Mouse (Mus musculus) adrenal gland, postnatal 25 days (tissue): ENCODE data around the gene Usp7. TPM values are rescaled to one million over a fixed set of nuclear protein-coding genes. Genes with fewer than 3 reads are reported as not detected.
"Not testable (repeated sequence)": the region's sequence is repeated elsewhere in the genome, so short reads cannot be mapped to it uniquely, and the experiment has no call there.

ENCODE experiments used
- DNase-seq: peaks from one replicate; pipeline ENCODE4 v3.0.0; 2021; ENCODE audit warnings: mixed read lengths
- total RNA-seq: library from RNA; stranded (reverse); gene quantifications from 2 replicates; pipeline ENCODE4 v1.2.3, GENCODE M21; 2021

Usp7 gene
- total RNA-seq, 1 experiment from 2014 or later = 112 TPM

DNA sequence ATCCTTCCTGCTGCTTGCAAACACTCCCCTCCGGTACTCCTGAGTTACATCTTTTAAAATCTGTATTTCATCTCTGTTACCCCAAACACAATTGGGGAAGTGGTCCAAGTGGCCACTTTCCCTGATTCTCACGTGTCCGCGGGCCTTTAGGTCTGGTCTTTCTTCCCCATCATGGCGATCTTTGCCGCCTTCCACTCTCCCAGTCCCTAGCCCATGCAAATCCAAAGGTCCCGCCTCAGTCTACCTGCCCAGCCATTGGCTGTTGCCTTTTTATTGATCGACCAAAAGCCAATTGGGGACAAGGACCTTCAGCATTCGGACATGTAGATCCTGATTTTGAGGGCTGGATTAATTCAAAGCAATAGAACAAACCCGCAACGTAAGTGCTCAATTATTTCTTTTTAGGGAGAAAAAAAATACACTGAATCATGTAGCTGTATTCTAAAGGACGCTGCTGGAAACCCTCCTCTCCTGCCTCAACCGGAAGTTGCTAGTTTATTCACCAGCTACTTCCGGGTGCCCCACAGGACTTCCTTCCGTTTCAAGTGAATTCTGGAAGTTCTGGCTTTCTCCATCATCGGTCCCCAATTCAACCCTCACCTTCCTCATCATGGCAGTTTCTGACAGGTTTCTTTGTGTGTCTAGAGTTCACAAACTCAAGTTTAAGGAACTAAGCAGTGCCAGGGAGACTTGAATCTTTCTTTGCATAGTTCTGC, 8.8 kb downstream of the Usp7 start:
- DNase-seq = no peak

DNA sequence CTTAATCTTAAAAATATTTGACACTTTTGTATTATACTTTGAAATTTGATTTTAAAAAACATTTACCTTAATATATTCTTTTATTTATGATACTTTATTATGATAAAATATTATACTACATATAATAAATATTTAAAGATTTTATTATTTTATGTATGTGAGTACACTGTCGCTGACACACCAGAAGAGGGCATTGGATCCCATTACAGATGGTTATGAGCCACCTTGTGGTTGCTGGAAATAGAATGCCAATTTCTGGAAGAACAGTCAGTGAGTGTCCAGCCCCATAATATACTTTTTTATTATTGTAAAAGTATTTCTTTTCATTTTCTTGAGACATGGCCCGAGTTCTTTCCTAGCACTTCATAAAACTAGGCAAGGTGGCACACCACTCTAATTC, 10.4 kb downstream of the Usp7 start:
- DNase-seq = no peak

DNA sequence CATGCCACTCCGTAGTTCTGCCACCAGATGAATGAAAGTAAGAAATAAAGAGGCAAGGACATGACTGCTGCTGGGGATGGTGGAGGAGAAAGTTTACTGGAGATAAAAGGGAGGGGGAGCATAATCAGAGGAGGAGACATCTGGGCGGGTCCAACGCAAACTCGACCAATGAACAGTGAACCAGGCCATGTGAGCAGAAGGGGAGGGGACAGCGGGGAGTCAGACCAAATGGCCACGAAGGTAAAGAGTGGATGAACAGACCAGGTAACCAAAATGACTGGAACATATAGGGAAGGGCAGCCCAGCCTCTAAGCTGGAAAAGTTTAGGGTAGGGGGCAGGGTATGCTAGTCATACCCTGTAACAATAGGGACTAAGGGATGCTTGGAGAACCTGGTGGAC, 10.9 kb downstream of the Usp7 start:
- DNase-seq = no peak

DNA sequence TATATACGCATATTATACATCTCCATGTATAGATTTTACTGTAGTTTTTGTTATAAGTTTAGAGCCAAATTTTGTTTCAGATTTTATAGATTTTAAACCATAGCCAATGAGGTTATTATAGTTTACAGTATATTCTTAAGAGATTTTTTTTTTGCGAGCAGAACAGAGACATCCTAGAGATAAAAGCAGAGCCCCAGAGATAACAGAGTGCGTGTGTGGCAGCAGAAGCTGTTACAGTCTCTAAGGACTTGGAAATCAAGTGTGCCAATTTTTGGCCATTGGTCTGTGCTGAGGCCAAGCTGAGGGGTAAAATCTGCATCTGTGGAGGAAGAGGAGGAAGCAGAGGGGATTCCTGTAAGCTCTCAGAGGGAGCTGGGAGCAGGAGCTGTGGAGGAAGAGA, 11.9 kb downstream of the Usp7 start:
- no peak for DNase-seq

DNA sequence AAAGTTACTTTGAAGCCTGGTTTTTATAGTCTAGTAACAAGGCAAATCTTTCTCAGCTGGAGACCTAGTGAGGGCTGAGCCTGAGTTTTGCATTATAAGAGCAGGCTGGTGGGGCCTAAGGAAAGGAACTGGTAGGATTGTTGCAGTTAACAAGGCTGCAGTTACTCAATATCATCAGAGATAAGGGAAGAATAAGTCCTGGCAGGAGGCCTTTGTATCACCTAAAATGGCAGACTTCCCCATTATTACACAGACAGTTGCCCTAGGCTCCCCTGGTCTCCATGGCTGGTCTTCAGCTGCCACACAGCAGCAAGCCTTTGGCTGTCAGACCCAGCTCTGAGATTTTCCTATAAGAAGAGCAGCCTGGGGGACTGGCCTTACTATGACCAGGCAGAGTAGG, 13.4 kb downstream of the Usp7 start:
- no peak for DNase-seq

DNA sequence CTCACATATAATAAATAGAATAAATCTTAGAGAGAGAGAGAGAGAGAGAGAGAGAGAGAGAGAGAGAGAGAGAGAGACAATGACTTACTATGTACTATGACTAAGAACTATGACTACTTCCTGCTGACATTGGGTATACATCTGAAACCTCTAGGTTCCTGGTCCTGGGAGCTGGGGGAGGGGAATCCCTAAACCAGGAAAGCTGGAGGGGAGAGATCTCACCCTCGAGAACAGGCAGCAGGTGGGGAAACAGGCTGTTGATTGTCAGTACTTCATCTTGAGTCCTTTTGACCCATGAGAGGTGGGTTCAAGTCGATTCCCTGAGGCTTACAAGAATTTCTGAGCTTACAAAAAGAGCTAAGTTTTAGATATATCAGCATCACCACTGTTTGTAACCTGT, 14.9 kb downstream of the Usp7 start:
- DNase-seq = no peak

DNA sequence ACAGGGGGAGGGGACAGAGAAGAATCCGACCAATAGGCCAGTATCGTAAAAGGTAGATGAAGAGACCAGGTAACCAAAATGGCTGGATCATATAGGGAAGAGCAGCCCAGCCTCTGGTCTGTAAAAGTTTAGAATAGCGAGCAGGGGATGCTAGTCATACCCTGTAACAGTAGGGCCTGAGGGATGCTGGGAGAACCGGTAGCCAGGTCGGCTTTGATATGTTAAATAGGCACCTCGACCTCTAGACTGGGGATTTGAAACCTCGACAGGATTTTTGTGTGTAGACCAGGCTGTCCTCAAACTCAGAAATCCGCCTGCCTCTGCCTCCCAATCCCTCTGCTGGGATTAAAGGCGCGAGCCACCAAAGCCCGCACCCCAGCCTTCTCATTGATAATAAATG, 15.5 kb downstream of the Usp7 start:
- DNase-seq = no peak

DNA sequence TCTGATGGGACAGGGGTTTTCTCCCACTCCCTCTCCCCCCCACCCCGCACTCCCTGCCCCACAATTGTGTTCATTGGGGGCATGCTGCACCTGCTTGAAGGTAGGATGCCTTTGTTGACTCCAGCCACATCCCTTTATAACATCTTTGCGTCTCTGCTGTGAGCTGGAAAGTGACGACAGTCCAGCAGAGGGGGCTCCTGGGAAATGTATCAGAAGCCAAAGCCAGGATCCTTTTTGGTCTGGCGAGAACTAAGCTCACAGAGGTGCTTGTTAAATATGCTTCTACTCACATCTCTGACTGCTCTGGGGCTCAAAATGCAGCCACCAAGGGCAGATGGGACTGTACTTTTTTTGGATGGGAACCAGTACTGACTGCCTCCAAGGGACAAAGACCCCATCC, 21.0 kb downstream of the Usp7 start:
- DNase-seq = no peak

DNA sequence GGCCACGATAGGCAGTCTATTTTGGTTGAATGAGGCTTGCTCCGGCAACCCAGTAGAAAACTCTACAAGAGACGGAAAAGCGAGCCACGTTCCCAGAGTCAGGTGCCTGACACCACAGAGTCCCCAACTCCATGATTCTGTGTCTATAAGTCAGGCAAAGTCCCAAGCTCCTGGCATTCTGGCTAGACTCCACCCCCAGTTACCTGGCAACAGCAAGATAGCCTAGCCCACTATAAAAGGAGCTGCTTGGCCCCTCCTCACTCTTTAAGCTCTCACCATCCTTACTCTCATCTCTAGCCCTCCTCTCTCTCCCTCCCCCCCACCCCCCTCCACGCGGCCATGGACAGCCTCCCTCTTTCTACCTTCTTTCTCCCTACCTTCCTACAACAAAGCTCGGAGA, 21.8 kb downstream of the Usp7 start:
- DNase-seq = not testable (repeated sequence)

DNA sequence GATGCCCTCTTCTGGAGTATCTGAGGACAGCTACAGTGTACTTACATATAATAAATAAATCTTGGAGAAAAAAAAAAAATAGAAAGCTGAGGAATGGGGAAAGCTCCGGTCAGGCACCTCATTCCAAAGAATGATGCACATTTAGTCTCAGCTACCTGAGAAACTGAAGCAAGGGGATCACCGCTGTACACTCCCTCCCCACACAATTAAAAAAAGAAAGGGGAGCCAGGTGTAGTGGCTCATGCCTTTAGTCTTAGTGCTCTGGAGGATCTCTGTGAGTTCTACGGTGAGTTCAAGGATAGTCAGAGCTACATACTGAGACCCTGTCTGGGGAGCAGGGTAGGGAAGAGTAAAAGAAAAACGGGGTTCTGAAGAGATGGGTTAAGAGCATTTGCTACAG, 22.6 kb downstream of the Usp7 start:
- DNase-seq = no peak

DNA sequence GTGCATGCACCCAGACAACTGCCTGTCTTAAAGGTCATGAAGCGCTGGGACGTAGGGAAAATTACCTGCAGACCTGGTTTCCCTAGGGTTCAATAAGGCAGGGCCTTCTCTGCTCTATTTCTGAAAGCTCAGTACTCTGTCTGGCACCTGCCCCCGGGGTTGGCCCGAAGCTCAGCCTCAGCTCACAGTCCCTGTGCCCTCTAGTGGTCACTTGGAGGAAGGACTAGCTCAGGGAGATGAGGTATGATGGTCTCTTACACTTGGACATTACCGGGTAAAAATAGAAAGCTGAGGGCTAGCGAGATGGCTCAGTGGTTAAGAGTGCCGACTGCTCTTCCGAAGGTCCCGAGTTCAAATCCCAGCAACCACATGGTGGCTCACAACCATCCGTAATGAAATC, 23.0 kb downstream of the Usp7 start:
- peak; percentile 72 for DNase-seq

DNA sequence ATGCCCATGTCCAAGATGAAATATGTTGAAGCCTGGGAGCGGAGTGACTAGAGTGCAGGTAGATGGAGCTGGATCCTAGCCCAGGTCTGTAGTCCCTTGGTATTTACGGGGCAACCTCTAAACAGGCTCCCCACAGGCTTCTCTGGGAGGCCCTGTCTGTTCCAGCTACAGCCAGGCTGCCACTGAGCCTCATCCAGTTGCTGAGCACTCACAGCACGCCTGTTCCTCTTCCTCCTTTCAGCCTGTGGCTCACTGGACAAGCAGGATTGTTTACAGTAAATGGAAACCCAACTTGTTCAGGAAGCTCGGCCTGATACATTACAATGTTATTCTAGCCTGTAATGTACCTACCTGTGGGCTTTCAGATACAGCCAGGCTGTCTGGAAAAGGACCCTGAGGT, 23.5 kb downstream of the Usp7 start:
- DNase-seq = no peak

DNA sequence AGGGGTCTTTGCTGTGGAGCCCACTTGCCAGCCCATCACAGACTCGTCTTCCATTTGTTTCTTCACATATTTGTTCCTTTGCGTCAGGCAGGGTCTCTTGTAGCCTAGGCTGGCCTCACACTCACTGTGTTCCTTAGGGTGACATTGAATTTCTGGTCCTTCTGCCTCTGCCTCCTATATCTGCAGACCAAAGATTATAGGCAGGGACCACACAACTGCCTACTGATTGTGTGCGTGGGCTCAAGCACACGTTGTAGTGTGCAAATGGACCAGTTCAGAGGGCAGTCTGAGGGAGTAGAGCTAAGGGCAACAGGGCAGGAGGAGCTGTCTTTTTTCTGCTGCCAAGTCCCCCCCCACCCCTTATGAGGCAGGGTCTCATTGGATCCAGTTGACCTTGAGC, 24.0 kb downstream of the Usp7 start:
- no peak for DNase-seq

DNA sequence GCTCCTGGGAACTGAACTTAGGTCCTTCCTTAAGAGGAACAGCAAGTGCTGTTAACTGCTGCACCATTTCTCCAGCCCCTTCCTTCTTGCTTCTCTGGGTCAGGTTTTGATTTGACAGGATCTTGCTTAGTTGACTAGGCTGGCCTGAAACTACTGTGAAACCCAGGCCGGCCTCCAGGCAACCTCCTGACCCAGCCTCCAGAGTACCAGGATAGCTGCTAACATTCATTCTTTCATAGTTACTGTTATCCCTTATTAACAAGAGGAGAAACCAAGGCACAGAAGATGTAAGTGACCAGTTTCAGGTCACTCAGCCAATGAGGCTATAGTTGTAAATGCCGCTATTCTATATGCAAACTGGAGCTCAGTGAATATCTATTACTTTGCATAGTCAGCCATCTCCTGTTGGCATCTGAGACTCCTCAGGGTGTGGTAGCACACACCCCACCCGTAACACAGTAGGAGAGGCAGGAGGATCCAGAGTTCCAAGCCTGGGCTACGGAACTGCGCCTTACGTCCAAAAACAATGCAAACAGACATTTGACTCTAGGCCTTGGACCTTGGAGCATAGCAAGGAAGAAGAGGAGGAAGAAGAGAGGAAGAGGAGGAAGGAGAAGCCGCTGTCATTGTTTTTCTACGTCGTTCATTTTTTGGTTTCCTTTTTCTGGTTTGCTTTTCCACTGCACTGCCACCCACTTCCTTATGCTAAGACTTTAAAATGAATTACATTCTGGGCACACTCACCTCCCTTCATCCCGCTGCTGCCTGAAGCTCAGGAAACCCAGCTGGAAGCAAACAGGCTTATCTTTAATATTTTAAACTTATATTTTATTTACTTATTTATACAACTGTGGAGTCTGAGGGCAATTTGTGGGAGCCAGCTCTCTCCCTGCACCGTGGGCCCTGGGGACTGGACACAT, 24.7 kb downstream of the Usp7 start:
- no peak for DNase-seq

DNA sequence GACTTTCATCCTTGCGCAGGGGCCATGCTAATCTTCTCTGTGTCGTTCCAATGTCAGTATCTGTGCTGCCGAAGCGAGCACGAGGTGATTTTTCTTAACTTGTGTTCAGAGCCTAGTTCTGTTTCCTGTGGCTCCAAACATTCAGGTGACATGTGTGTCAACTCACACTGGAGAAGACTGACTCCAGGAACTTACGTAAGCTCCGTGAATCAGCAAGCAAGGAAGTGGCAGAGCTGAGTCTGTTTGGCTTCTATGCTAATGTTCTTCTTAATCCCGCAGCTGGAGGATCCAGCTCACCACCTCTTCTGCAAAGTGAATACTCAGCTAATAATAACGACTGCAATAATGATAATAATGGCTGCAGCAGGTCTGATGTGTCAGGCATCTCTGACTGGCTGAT, 25.9 kb downstream of the Usp7 start:
- no peak for DNase-seq

DNA sequence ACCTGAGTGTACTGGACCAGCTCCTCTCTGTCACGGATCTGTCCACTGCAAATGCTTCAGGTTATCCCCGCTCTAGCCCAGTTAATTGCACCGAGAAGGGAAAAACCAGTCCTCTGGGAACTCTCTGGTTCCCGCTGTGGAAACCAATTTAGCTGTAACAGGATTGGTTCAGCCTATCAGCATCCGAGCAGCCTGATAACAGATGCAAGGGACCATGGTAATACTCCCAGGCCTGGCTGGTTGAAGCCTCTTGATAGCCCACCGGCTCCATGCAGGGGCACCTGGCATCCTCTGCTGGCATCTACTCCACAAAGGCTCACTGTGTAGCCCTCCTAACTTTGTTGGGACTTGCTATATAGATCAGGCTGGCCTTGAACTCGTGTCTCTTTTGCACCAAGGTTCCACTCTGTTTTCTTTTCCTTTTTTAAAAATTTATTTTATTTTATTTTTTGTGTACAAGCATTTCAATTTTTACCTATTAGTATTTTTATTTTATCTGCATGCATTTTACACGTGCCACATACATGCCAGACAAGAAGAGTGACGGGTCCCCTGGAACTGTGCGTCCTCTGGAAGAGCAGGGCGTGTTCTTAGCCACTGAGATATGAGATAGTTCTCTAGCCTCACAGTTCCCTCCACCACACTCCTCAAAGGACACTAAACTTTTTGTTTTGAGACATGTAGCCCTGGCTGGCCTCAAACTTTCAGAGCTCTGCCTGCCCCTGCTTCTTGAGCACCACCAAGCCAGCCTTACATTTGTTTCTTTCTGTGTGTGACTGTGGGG, 27.8 kb downstream of the Usp7 start:
- DNase-seq = no peak

DNA sequence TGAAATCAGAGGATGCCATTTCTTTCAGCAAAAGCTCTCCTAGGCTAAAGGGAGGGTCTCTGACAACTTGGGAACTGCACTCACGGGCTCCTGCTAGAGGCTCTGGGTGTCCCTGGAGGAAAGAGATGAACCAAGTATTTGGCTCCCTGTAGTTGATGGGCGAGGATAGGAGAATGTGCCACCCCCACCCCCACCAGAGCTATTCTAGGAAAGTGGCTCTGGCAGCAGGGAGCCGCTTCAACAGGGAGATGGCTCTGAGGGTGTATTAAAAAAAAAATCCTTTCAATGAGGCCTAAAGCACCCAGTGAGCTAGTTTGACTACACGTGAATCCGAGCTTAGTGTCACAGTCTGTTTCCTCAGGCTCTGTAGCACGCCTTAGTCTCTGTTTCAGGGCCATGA, 29.1 kb downstream of the Usp7 start:
- no peak for DNase-seq

DNA sequence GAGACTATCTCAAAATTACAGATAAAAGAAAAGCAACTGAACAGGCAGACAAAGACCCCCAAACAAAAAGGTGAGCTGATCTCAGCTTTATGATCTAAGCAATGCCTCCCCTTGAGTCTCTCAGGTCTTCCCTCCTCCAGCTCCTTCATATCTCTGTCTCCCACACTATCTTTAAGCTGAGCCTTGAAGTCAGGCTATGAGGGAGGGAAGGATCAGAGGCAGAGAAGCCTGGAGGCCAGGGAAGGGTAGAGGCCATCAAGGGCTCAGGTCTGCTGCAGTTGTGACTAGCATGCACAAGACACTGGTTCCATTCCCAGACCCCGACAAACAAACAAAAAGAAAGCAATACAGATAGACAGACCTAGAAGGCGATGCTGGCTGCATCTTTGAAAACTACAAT, 30.2 kb downstream of the Usp7 start:
- no peak for DNase-seq

DNA sequence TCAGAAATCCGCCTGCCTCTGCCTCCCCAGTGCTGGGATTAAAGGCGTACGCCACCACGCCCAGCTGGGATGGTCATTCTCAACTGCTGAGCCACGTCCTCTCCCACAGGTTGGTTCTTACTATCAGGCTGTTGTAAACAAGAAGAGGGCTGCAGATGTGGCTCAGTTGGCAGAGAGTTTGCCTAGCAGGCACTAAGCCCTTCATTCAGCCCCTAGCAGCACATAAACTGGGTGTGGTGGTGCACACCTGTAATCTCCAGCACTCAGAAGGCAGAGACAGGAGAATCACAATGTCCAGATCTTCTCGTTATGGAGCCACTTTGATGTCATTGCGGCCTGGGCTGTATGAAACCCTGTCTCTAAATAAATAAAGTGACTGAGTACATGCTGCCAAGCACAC, 31.1 kb downstream of the Usp7 start:
- DNase-seq = no peak

DNA sequence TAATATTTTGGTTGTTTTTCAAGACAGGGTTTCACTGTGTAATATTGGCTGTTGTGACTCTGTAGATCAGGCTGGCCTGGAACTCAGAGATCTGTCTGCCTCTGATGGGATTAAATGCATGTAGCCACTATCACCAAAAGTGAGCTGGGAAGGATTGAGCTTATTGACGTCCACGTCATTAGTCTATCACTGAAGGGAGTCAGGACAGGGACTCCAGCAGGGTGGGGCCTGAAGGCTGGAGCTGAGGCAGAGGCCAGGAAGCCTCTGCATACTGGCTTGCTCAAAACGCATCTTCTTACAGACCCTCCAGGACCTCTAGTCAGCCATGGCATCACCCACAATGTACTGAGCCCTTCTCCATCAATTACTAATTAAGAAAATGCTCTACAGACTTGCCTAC, 33.1 kb downstream of the Usp7 start:
- no peak for DNase-seq

DNA sequence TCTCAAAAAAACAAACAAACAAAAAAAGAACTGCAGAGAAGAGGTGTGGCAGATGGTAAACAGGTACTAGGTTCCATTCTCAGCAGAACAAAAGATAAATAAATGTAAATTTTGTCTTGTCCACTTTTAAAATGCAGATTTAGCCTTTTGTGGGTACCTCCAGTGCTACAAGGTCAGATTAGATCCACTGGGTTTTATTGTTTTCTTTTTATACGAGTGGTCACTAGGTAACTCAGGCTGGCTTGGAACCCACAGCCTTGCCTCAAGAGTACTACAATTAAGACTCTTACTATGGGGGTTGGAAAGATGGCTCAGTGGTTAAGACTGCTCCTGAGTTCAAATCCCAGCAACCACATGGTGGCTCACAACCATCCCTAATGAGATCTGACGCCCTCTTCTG, 33.9 kb downstream of the Usp7 start:
- DNase-seq = no peak

DNA sequence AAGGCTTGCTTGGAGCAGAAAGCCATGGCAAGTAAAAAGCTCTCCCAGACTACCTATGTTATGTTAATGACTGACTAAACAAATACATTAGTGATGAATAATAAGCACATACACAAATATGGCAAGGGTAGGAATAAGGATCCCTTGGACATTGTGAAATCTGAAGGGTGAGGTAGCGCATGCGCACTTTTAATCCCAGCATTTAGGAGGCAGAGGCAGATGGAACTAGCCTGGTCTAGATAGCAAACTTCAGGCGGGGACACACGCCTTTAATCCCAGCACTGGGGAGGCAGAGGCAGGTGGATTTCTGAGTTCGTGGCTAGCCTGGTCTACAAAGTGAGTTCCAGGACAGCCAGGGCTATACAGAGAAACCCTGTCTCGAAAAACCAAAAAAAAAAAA, 34.5 kb downstream of the Usp7 start:
- DNase-seq = not testable (repeated sequence)

DNA sequence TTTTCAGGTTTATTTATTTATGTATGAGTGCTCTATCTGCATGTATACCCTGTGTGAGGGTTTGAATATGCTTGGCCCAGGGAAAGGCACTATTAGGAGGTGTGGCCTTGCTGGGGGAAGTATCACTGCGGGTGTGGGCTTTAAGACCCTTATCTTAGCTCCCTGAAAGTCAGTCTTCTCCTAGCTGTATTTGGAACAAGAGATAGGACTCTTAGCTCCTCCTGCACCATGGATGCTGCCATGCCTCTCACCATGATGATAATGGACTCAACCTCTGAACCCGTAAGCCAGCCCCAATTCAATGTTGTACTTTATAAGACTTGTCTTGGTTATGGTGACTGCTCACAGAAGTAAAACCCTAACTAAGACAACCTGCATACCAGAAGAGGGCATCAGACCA, 39.8 kb downstream of the Usp7 start:
- DNase-seq = no peak
